Mouse (Mus musculus): ENCODE measurements around the gene Olfr599. TPM values are rescaled to one million over a fixed set of nuclear protein-coding genes. Genes with fewer than 3 reads are reported as not detected.
"Not testable (repeated sequence)": the region's sequence is repeated elsewhere in the genome, so short reads cannot be mapped to it uniquely, and the experiment has no call there.

The Olfr599 gene
- total RNA-seq (2021), result not detected

DNA sequence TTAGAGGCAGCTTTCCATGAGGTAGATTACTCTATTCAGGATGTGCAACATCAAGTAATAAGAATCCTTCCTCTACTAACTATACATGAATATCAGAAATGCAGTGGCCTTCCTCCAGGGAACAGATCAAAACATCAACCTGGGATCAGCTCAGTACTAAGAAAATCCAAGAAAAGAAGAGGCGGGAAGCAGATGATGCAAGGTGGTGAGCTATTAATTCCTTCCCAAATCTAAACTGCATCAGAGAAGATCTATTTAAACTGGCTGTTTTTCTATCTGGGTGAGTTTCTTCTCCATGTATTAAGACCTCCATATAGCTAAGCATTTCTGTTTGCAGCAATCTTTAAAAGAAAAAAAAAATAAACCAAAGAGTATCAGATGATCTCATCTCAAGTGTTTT lies at the start of gene Olfr599:
Gene Olfr599 (plus strand): TSS at position 301 of the 400 bp plus-strand sequence.
- intact Hi-C loops (cut with DNase I), result no loop called here
- DNase-seq, result no peak

- DNase-seq; intact Hi-C loops (cut with DNase I): not testable (repeated sequence)
Measured at GRCm38 (mm10) chr7:103305348-103305747, 30.4 kb upstream of the Olfr599 start, which contains the start of gene Olfr596. Gene Olfr596, plus strand, starts transcription at chr7:103305648.

DNA sequence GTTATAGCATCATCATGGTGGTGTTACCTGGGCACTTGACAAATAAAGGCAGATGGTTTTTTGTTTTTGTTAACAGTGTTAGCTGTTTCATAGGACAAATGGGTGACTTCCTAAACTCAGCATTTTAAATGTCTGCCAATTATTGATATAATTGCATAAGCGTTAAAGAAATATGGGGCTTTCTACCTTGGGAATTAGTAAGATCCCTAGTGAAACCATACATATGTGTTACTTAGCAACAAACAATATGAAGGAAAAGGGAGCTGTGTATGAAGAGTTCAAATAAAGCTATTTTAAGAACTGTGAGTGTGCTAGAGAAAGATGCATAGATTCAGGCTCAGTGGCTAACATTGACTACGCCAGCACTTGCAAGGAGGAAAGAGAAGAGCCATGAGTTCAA lies 19.7 kb upstream of the Olfr599 start, which contains the start of gene Olfr597:
Gene Olfr597 (plus strand): TSS at position 301 of the 400 bp plus-strand sequence.
- intact Hi-C loops (cut with DNase I), result not testable (repeated sequence)

DNA sequence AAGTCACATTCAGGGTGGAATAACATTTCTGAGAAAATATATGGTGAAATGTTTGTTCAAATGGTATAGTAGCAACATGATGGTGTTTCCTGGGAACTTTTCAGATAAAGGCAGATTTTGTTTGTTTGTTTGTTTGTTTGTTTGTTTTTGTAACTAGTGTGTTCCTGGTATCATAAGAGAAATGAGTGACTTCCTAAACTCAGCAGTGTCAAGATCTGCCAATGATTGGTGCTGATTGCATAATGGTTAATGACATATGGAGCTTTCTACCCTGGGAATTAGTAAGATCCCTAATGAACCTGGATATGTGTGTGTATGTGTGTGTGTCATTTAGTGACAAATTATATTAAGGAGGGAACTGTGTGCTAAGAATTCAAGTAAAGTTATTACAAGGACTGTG lies 12.4 kb upstream of the Olfr599 start, which contains the start of gene Olfr598:
Gene Olfr598 (plus strand): TSS at position 301 of the 400 bp plus-strand sequence.
- intact Hi-C loops (cut with DNase I), result no loop called here
- DNase-seq, result no peak

More for the DNA sequence above, 19.7 kb upstream of the Olfr599 start, which contains the start of gene Olfr597:
- not testable (repeated sequence) for DNase-seq

DNA sequence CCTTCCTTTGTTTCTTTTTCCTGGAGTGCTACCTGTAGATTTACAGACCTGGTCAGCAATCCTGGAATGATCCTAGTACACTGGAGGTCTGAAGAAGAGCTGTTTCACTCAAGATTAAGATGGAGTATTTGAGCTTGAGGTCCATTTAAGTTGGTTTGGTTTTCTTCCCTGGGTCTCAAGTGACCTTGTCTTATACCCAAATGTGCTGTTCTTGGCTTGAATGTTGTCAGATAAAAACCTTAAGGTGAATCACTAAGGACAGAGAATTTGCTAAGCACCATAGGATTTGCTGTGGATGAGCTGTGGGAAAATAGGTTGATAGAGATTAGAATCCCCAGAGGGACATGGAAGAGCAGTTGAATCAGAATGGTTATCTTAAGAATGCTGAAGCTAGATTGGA lies 13.9 kb downstream of the Olfr599 start, which contains the start of gene Olfr600:
Gene Olfr600 (minus strand): TSS at position 101 of the 400 bp plus-strand sequence.
- intact Hi-C loops (cut with DNase I), result no loop called here
- DNase-seq, result no peak

DNA sequence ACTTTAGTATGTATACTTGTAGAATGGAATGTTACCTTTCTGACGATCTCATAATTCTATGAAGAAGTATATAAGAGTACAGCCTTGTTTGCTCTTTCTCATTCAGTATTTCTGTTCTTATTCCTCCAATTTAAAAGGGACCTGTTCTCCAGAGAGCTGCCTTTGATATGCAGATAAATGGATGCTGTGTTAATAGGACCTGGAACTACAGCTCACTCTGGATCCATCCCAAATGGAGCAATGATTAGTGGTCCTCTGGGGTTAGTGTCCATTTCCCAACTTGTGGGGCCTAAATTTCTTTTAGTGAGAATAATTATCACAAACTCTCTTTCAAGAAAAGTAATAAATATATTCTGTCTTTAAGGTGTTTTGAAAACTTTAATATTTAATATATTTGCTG lies 26.8 kb downstream of the Olfr599 start, which contains the start of gene Olfr601:
Gene Olfr601 (minus strand): TSS at position 101 of the 400 bp plus-strand sequence.
- no peak for DNase-seq
- intact Hi-C loops (cut with DNase I), result no loop called here

- intact Hi-C loops (cut with DNase I), result no loop called here
- DNase-seq, result no peak
Measured at GRCm38 (mm10) chr7:103386077-103386476, 50.4 kb downstream of the Olfr599 start, which contains the start of gene Olfr603. Gene Olfr603, minus strand, starts transcription at chr7:103386177.

Other genes with a start within 250 kb of the Olfr599 start
- gene Olfr585, start 238.2 kb upstream of the Olfr599 start, total RNA-seq (2021), result not detected
- not detected for gene Olfr586, start 210.3 kb upstream of the Olfr599 start, total RNA-seq (2021)
- not detected for gene Olfr588-ps1, start 195.0 kb upstream of the Olfr599 start, total RNA-seq (2021)
- gene Olfr589, start 179.6 kb upstream of the Olfr599 start, total RNA-seq (2021), result not detected
- gene Olfr591, start 157.6 kb upstream of the Olfr599 start, total RNA-seq (2021), result not detected
- gene Olfr592, start 151.1 kb upstream of the Olfr599 start, total RNA-seq (2021), result not detected
- gene Olfr593, start 124.1 kb upstream of the Olfr599 start, total RNA-seq (2021), result not detected
- gene Olfr594, start 118.9 kb upstream of the Olfr599 start, total RNA-seq (2021), result not detected
- gene Usp17ld, start 83.4 kb upstream of the Olfr599 start, total RNA-seq (2021), result not detected
- not detected for gene Olfr596, start 30.3 kb upstream of the Olfr599 start, total RNA-seq (2021)
- not detected for gene Olfr597, start 19.6 kb upstream of the Olfr599 start, total RNA-seq (2021)
- not detected for gene Olfr598, start 12.3 kb upstream of the Olfr599 start, total RNA-seq (2021)
- not detected for gene Olfr600, start 13.8 kb downstream of the Olfr599 start, total RNA-seq (2021)
- gene Olfr601, start 26.7 kb downstream of the Olfr599 start, total RNA-seq (2021), result not detected
- gene Olfr603, start 50.3 kb downstream of the Olfr599 start, total RNA-seq (2021), result not detected
- gene Usp17lc, start 79.2 kb downstream of the Olfr599 start, total RNA-seq (2021), result not detected
- gene Olfr605, start 109.5 kb downstream of the Olfr599 start, total RNA-seq (2021), result not detected
- not detected for gene Olfr606, start 113.1 kb downstream of the Olfr599 start, total RNA-seq (2021)
- not detected for gene Olfr607, start 128.2 kb downstream of the Olfr599 start, total RNA-seq (2021)
- gene Olfr608, start 134.0 kb downstream of the Olfr599 start, total RNA-seq (2021), result not detected
- not detected for gene Olfr609, start 162.1 kb downstream of the Olfr599 start, total RNA-seq (2021)
- not detected for gene Olfr610, start 176.2 kb downstream of the Olfr599 start, total RNA-seq (2021)
- not detected for gene Olfr611, start 184.9 kb downstream of the Olfr599 start, total RNA-seq (2021)
- not detected for gene Olfr612, start 206.8 kb downstream of the Olfr599 start, total RNA-seq (2021)
- gene Olfr613, start 212.2 kb downstream of the Olfr599 start, total RNA-seq (2021), result not detected
- not detected for gene Olfr615, start 220.2 kb downstream of the Olfr599 start, total RNA-seq (2021)
- not detected for gene Olfr616, start 233.2 kb downstream of the Olfr599 start, total RNA-seq (2021)
- gene Olfr617, start 237.1 kb downstream of the Olfr599 start, total RNA-seq (2021), result not detected